Mouse (Mus musculus) lung, embryonic 15.5 days (tissue): ENCODE measurements around the gene Shroom3. TPM values are rescaled to one million over a fixed set of nuclear protein-coding genes. Genes with fewer than 3 reads are reported as not detected.
A peak's percentile ranks its signal among the peaks of the same experiment; 100 is the strongest.

Experiments used
- ATAC-seq: fragments of 200-750 bp; cut with Nextera tagmentation; 2 replicates; pipeline ENCODE4 v1.8.0; 2017; ENCODE audit warnings: moderate number of reproducible peaks, borderline replicate concordance; ENCODE audit not compliant: low FRiP score, low TSS enrichment; ENCODE audit errors: extremely low read depth
- H3K27ac ChIP-seq: fragments of 300-500 bp; sonication (generic); 2 replicates; pipeline ENCODE4 v1.5.1; 2015; ENCODE audit warnings: moderate library complexity, mild to moderate bottlenecking, inconsistent platforms
- H3K27me3 ChIP-seq: fragments of 300-500 bp; sonication (generic); 2 replicates; pipeline ENCODE4 v1.6.1; 2015; ENCODE audit warnings: inconsistent platforms
- H3K36me3 ChIP-seq: fragments of 300-500 bp; sonication (generic); 2 replicates; pipeline ENCODE4 v1.6.1; 2015; ENCODE audit warnings: inconsistent platforms
- H3K4me1 ChIP-seq: fragments of 300-500 bp; sonication (generic); 2 replicates; pipeline ENCODE4 v1.6.1; 2015; ENCODE audit warnings: inconsistent platforms
- H3K4me2 ChIP-seq: fragments of 300-500 bp; sonication (generic); 2 replicates; pipeline ENCODE4 v1.6.1; 2015; ENCODE audit warnings: inconsistent platforms, mild to moderate bottlenecking, moderate library complexity
- H3K4me3 ChIP-seq: fragments of 300-500 bp; sonication (generic); 2 replicates; pipeline ENCODE4 v1.5.1; 2015; ENCODE audit warnings: mild to moderate bottlenecking, inconsistent platforms
- H3K9ac ChIP-seq: fragments of 300-500 bp; sonication (generic); 2 replicates; pipeline ENCODE4 v1.6.1; 2015; ENCODE audit warnings: inconsistent platforms
- H3K9me3 ChIP-seq: fragments of 300-500 bp; sonication (generic); 2 replicates; pipeline ENCODE4 v1.6.1; 2016; ENCODE audit warnings: inconsistent platforms
- WGBS: fragments of 180-500 bp; shearing (Covaris S2); methylation state at CpG from one replicate; pipeline ENCODE4 v1.1.7; 2015; 5-methylcytosine and 5-hydroxymethylcytosine counted together
- polyA plus RNA-seq: library from polyadenylated mRNA; unstranded; fragments of >200 nt; fragmentation: Nextera tagmentation; extraction: Ambion mirVana; gene quantifications from 2 replicates; pipeline ENCODE4 v1.2.1, GENCODE M21; 2015

Shroom3 gene
- polyA plus RNA-seq, 1 experiment from 2014 or later: 5.3 TPM

- 61% methylated on average over 4 of the region's 4 CpGs for WGBS
- Histone ChIP-seq H3K4me2 (no peak overlapping the region), H3K36me3 (no peaks in the 10 kb centered on the region), H3K4me3 (no peak overlapping the region), H3K9me3 (no peaks in the 10 kb centered on the region), H3K27ac (no peak overlapping the region), H3K9ac (no peak overlapping the region), H3K4me1 (peaks cover 26% of the 10 kb centered on the region; the same call in 1 of the 2 replicates), H3K27me3 (no peaks in the 10 kb centered on the region)
- ATAC-seq: no peak
Measured at GRCm38 (mm10) chr5:92865090-92865489, 181.9 kb downstream of the Shroom3 start.

DNA sequence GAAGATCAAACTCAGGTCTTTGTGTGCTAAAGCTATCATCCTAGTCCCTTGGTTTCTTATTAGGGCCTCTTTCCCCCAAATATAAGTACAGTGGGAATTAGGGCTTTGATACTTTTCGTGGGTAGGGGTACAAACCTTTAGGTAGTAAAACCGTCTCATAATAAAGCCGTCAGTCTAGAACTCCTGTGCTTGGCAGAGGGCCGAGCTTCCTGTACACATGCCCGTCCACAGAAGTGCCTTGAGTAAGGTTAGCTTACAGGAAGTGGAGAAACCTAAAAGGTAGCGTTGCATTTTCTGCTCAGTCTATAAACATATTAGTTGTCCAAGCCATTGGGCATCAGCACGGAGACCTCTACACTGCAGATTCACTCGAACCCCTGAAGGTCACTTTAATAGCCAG is 183.3 kb downstream of the Shroom3 start:
- H3K9ac ChIP-seq: no peak overlapping the region
- no peak overlapping the region for H3K4me3 ChIP-seq
- H3K4me1 ChIP-seq: peaks cover 16% of the 10 kb centered on the region; the same call in 1 of the 2 replicates
- 73% methylated on average over 8 of the region's 8 CpGs for WGBS
- no peak overlapping the region for H3K4me2 ChIP-seq
- no peak for ATAC-seq
- H3K27me3 ChIP-seq: no peaks in the 10 kb centered on the region
- H3K9me3 ChIP-seq: no peaks in the 10 kb centered on the region
- no peaks in the 10 kb centered on the region for H3K36me3 ChIP-seq
- no peak overlapping the region for H3K27ac ChIP-seq

GRCm38 (mm10) chr5:92867253-92867652 is 184.0 kb downstream of the Shroom3 start:
- Histone ChIP-seq H3K27ac (no peak overlapping the region), H3K4me2 (no peak overlapping the region), H3K36me3 (no peaks in the 10 kb centered on the region), H3K27me3 (no peaks in the 10 kb centered on the region), H3K4me3 (no peak overlapping the region), H3K4me1 (peaks cover 11% of the 10 kb centered on the region; the same call in 1 of the 2 replicates), H3K9me3 (no peaks in the 10 kb centered on the region), H3K9ac (no peak overlapping the region)
- ATAC-seq: no peak
- 50% methylated on average over 4 of the region's 4 CpGs for WGBS

- no peak for ATAC-seq
- WGBS: 86% methylated on average over 2 of the region's 2 CpGs
- no peak overlapping the region for H3K4me2 ChIP-seq
- H3K4me1 ChIP-seq: 0 out of 2 replicates have a peak, but pooled peaks cover 8% of the 10 kb centered on the region
- H3K9me3 ChIP-seq: no peaks in the 10 kb centered on the region
- no peak overlapping the region for H3K4me3 ChIP-seq
- H3K27ac ChIP-seq: no peak overlapping the region
- H3K27me3 ChIP-seq: no peaks in the 10 kb centered on the region
- H3K36me3 ChIP-seq: no peaks in the 10 kb centered on the region
- no peak overlapping the region for H3K9ac ChIP-seq
Measured at GRCm38 (mm10) chr5:92868231-92868630, 185.0 kb downstream of the Shroom3 start.

DNA sequence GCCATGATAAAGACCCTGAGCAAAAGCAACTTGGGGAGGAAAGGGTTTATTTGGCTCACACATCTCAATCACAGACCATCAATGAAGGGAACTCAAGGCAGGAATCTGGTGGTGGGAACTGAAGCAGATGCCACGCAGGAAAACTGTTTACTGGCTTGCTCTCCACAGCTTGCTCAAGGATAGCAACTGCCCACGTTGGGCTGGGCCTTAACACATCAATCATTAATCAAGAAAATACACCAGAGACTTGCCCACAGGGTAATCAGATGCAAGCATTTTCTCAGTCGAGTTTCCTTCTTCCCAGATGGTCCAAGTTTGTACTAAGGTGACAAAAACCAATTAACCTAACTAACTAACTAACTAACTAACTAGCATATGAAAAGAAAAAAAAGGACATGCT is 187.8 kb downstream of the Shroom3 start:
- H3K4me3 ChIP-seq: no peak overlapping the region
- H3K27me3 ChIP-seq: no peaks in the 10 kb centered on the region
- H3K9me3 ChIP-seq: no peaks in the 10 kb centered on the region
- ATAC-seq: no peak
- no peak overlapping the region for H3K27ac ChIP-seq
- 26% methylated on average over 3 of the region's 3 CpGs for WGBS
- H3K9ac ChIP-seq: no peak overlapping the region
- H3K4me2 ChIP-seq: no peak overlapping the region
- H3K36me3 ChIP-seq: no peaks in the 10 kb centered on the region
- H3K4me1 ChIP-seq: no peaks in the 10 kb centered on the region

GRCm38 (mm10) chr5:92872182-92872581 is 188.9 kb downstream of the Shroom3 start:
- WGBS: 76% methylated on average over 4 of the region's 4 CpGs
- H3K9me3 ChIP-seq: no peaks in the 10 kb centered on the region
- no peak overlapping the region for H3K4me2 ChIP-seq
- no peaks in the 10 kb centered on the region for H3K4me1 ChIP-seq
- H3K27ac ChIP-seq: no peak overlapping the region
- no peak for ATAC-seq
- no peaks in the 10 kb centered on the region for H3K36me3 ChIP-seq
- H3K27me3 ChIP-seq: no peaks in the 10 kb centered on the region
- no peak overlapping the region for H3K4me3 ChIP-seq
- H3K9ac ChIP-seq: no peak overlapping the region

DNA sequence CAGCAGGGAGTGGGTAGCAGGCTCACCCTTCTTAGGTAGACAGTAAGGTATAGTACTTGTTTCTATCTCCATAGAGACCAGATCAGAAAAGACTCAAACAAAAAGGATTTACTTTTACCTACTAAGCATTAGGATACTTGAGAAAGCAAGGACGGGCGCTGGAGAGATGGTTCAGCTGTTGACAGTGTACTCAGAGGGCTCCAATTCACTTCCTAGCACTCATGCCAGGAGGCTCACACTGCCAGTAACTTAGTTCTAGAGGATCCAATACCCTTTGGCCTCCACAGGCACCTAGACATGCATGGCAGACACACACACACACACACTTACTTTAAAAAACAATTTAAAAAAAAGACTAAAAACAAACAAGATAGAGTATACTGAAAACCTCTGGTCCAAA is 189.8 kb downstream of the Shroom3 start:
- H3K27me3 ChIP-seq: no peaks in the 10 kb centered on the region
- no peaks in the 10 kb centered on the region for H3K4me1 ChIP-seq
- 52% methylated on average over 2 of the region's 2 CpGs for WGBS
- H3K36me3 ChIP-seq: no peaks in the 10 kb centered on the region
- H3K9me3 ChIP-seq: no peaks in the 10 kb centered on the region
- no peak overlapping the region for H3K4me2 ChIP-seq
- no peak for ATAC-seq
- no peak overlapping the region for H3K27ac ChIP-seq
- H3K4me3 ChIP-seq: no peak overlapping the region
- no peak overlapping the region for H3K9ac ChIP-seq

DNA sequence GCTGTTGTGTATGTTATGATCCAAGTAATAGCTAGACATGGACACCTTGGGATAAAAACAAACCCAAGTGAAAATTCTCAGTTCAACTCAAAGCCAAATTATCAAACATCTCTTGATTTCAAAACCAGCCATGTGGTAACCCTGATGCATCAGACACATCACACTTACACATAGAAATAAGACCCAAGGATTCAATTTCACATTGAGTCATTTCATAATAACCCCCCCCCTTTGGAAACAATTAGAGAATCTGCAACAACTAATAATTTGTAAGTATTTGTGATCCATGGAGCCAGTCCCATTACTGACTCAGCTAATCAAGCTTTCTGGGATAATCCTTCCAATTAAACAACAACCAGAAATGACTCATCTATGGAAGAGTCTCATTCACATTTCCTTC is 190.3 kb downstream of the Shroom3 start:
- no peaks in the 10 kb centered on the region for H3K27me3 ChIP-seq
- no peak for ATAC-seq
- H3K4me1 ChIP-seq: no peaks in the 10 kb centered on the region
- H3K27ac ChIP-seq: no peak overlapping the region
- no peak overlapping the region for H3K4me3 ChIP-seq
- H3K9me3 ChIP-seq: no peaks in the 10 kb centered on the region
- H3K36me3 ChIP-seq: no peaks in the 10 kb centered on the region
- no peak overlapping the region for H3K4me2 ChIP-seq
- no peak overlapping the region for H3K9ac ChIP-seq

- H3K27me3 ChIP-seq: no peaks in the 10 kb centered on the region
- no peak overlapping the region for H3K9ac ChIP-seq
- ATAC-seq: no peak
- H3K27ac ChIP-seq: no peak overlapping the region
- no peak overlapping the region for H3K4me2 ChIP-seq
- H3K9me3 ChIP-seq: no peaks in the 10 kb centered on the region
- H3K4me3 ChIP-seq: no peak overlapping the region
- 94% methylated on average over 10 of the region's 10 CpGs for WGBS
- no peaks in the 10 kb centered on the region for H3K36me3 ChIP-seq
- H3K4me1 ChIP-seq: 0 out of 2 replicates have a peak, but pooled peaks cover 5% of the 10 kb centered on the region
Measured at GRCm38 (mm10) chr5:92875836-92876235, 192.6 kb downstream of the Shroom3 start.

- Histone ChIP-seq H3K9me3 (no peaks in the 10 kb centered on the region), H3K4me2 (no peak overlapping the region), H3K4me1 (0 out of 2 replicates have a peak, but pooled peaks cover 7% of the 10 kb centered on the region), H3K4me3 (no peak overlapping the region), H3K27ac (no peak overlapping the region), H3K9ac (no peak overlapping the region), H3K27me3 (no peaks in the 10 kb centered on the region), H3K36me3 (no peaks in the 10 kb centered on the region)
- no peak for ATAC-seq
- 72% methylated on average over 3 of the region's 3 CpGs for WGBS
Measured at GRCm38 (mm10) chr5:92877104-92877503, 193.9 kb downstream of the Shroom3 start.

- Histone ChIP-seq H3K27me3 (no peaks in the 10 kb centered on the region), H3K36me3 (no peaks in the 10 kb centered on the region), H3K9ac (no peak overlapping the region), H3K27ac (no peak overlapping the region; the same call in 1 of the 2 replicates), H3K4me3 (no peak overlapping the region), H3K4me1 (0 out of 2 replicates have a peak, but pooled peaks cover 7% of the 10 kb centered on the region), H3K4me2 (no peak overlapping the region), H3K9me3 (no peaks in the 10 kb centered on the region)
- 61% methylated on average over 2 of the region's 2 CpGs for whole genome bisulfite sequencing
- ATAC-seq: peak; percentile 62
Measured at GRCm38 (mm10) chr5:92880393-92880792, 197.2 kb downstream of the Shroom3 start.

DNA sequence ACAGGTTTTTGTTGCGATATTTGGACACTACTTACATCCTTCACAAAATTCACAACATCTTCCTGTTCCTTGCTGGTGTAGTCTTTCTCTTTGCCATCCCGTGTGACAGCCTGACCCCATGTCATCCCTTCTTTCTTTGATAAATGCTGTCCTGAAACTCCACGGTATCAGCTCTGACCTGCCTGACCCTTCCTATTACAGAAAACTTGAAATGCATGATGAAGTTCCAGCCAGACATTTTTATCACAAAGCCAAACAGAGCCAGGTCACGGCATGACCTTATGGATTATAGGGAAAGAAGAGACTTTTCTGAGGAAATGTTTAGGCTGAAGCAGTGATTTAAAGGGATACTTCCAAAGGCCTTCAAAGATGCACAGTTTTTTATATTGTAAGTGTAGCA is 197.7 kb downstream of the Shroom3 start:
- WGBS: 23% methylated on average over 4 of the region's 4 CpGs
- no peak for ATAC-seq
- H3K4me2 ChIP-seq: no peak overlapping the region
- H3K36me3 ChIP-seq: no peaks in the 10 kb centered on the region
- no peak overlapping the region; the same call in 1 of the 2 replicates for H3K27ac ChIP-seq
- no peak overlapping the region for H3K9ac ChIP-seq
- peaks cover 10% of the 10 kb centered on the region; the same call in 1 of the 2 replicates for H3K4me1 ChIP-seq
- H3K27me3 ChIP-seq: no peaks in the 10 kb centered on the region
- H3K4me3 ChIP-seq: no peak overlapping the region
- no peaks in the 10 kb centered on the region for H3K9me3 ChIP-seq

- Histone ChIP-seq H3K36me3 (no peaks in the 10 kb centered on the region), H3K27ac (peak overlapping the region; percentile 35; the same call in 1 of the 2 replicates), H3K4me3 (no peak overlapping the region), H3K4me2 (no peak overlapping the region), H3K4me1 (peaks cover 40% of the 10 kb centered on the region), H3K9me3 (no peaks in the 10 kb centered on the region), H3K9ac (no peak overlapping the region), H3K27me3 (no peaks in the 10 kb centered on the region)
- peak; percentile 46; the same call in 1 of the 2 replicates for ATAC-seq
- WGBS: 40% methylated on average over 4 of the region's 4 CpGs
Measured at GRCm38 (mm10) chr5:92886141-92886540, 202.9 kb downstream of the Shroom3 start.
